Mouse (Mus musculus): ENCODE data around the gene Fam189a1. TPM values are rescaled to one million over a fixed set of nuclear protein-coding genes. Genes with fewer than 3 reads are reported as not detected.
A peak's percentile ranks its signal among the peaks of the same experiment; 100 is the strongest.

Fam189a1 gene
- polyA plus RNA-seq, 1 experiment = not detected

- no peaks in the 10 kb centered on the region for H3K9me3 ChIP-seq (replicated peaks; ENCODE audit: control insufficient read depth, insufficient read depth, low read length, poor library complexity, severe bottlenecking)
- no peak overlapping the region for H3K27ac ChIP-seq (ENCODE audit: insufficient read depth, low read length)
- no peaks in the 10 kb centered on the region for H3K36me3 ChIP-seq (ENCODE audit: control insufficient read depth, insufficient read depth, low read length, poor library complexity, severe bottlenecking)
- H3K4me3 ChIP-seq (ENCODE audit: low read depth, low read length) = no peak overlapping the region
- no peaks in the 10 kb centered on the region; the same call in 1 of the 2 replicates for H3K27me3 ChIP-seq (ENCODE audit: control insufficient read depth, insufficient read depth, low read length, poor library complexity, severe bottlenecking)
- no peak overlapping the region for H3K9ac ChIP-seq (ENCODE audit: low read depth, poor library complexity, severe bottlenecking)
- TF ChIP-seq CTCF (IDR thresholded peaks at IDR 0.05; ENCODE audit: low read depth, low read length) = no peak
- no peak for TF ChIP-seq POLR2A (IDR thresholded peaks at IDR 0.05; ENCODE audit: insufficient read depth, low read length)
- no peak for TF ChIP-seq EP300 (IDR thresholded peaks at IDR 0.05; ENCODE audit: insufficient read depth, low read depth, low read length)
- no peaks in the 10 kb centered on the region for H3K4me1 ChIP-seq (ENCODE audit: control insufficient read depth, insufficient read depth, low read length)
Observed at GRCm38 (mm10) chr7:65082778-65083091, 73.6 kb downstream of the Fam189a1 start.

- no peaks in the 10 kb centered on the region for H3K36me3 ChIP-seq (ENCODE audit: control insufficient read depth, insufficient read depth, low read length, poor library complexity, severe bottlenecking)
- H3K4me1 ChIP-seq (ENCODE audit: control insufficient read depth, insufficient read depth, low read length) = no peaks in the 10 kb centered on the region
- no peak overlapping the region for H3K4me3 ChIP-seq (ENCODE audit: low read depth, low read length)
- no peaks in the 10 kb centered on the region; the same call in 1 of the 2 replicates for H3K27me3 ChIP-seq (ENCODE audit: control insufficient read depth, insufficient read depth, low read length, poor library complexity, severe bottlenecking)
- no peaks in the 10 kb centered on the region for H3K9me3 ChIP-seq (replicated peaks; ENCODE audit: control insufficient read depth, insufficient read depth, low read length, poor library complexity, severe bottlenecking)
- no peak overlapping the region for H3K9ac ChIP-seq (ENCODE audit: low read depth, poor library complexity, severe bottlenecking)
- no peak overlapping the region for H3K27ac ChIP-seq (ENCODE audit: insufficient read depth, low read length)
- no peak for TF ChIP-seq EP300 (IDR thresholded peaks at IDR 0.05; ENCODE audit: insufficient read depth, low read depth, low read length)
Observed at GRCm38 (mm10) chr7:65081979-65082777, 74.2 kb downstream of the Fam189a1 start.

GRCm38 (mm10) chr7:65076134-65076533 lies 80.2 kb downstream of the Fam189a1 start:
- TF ChIP-seq POLR2A (IDR thresholded peaks at IDR 0.05; ENCODE audit: insufficient read depth, low read length) = no peak
- no peak for TF ChIP-seq EP300 (IDR thresholded peaks at IDR 0.05; ENCODE audit: insufficient read depth, low read depth, low read length)
- TF ChIP-seq CTCF (IDR thresholded peaks at IDR 0.05; ENCODE audit: low read depth, low read length) = no peak
- Histone ChIP-seq H3K4me3 (ENCODE audit: low read depth, low read length) (no peak overlapping the region), H3K4me1 (ENCODE audit: control insufficient read depth, insufficient read depth, low read length) (no peaks in the 10 kb centered on the region), H3K36me3 (ENCODE audit: control insufficient read depth, insufficient read depth, low read length, poor library complexity, severe bottlenecking) (no peaks in the 10 kb centered on the region), H3K9me3 (replicated peaks; ENCODE audit: control insufficient read depth, insufficient read depth, low read length, poor library complexity, severe bottlenecking) (no peaks in the 10 kb centered on the region), H3K9ac (ENCODE audit: low read depth, poor library complexity, severe bottlenecking) (no peak overlapping the region), H3K27ac (ENCODE audit: insufficient read depth, low read length) (no peak overlapping the region), H3K27me3 (ENCODE audit: control insufficient read depth, insufficient read depth, low read length, poor library complexity, severe bottlenecking) (no peaks in the 10 kb centered on the region; the same call in 1 of the 2 replicates)

- Histone ChIP-seq H3K27ac (ENCODE audit: insufficient read depth, low read length) (no peak overlapping the region), H3K4me3 (ENCODE audit: low read depth, low read length) (no peak overlapping the region), H3K36me3 (ENCODE audit: control insufficient read depth, insufficient read depth, low read length, poor library complexity, severe bottlenecking) (no peaks in the 10 kb centered on the region), H3K27me3 (ENCODE audit: control insufficient read depth, insufficient read depth, low read length, poor library complexity, severe bottlenecking) (no peaks in the 10 kb centered on the region), H3K4me1 (ENCODE audit: control insufficient read depth, insufficient read depth, low read length) (no peaks in the 10 kb centered on the region), H3K9ac (ENCODE audit: low read depth, poor library complexity, severe bottlenecking) (no peak overlapping the region), H3K9me3 (replicated peaks; ENCODE audit: control insufficient read depth, insufficient read depth, low read length, poor library complexity, severe bottlenecking) (no peaks in the 10 kb centered on the region)
- no peak for TF ChIP-seq EP300 (IDR thresholded peaks at IDR 0.05; ENCODE audit: insufficient read depth, low read depth, low read length)
- TF ChIP-seq POLR2A (IDR thresholded peaks at IDR 0.05; ENCODE audit: insufficient read depth, low read length) = no peak
- no peak for TF ChIP-seq CTCF (IDR thresholded peaks at IDR 0.05; ENCODE audit: low read depth, low read length)
Observed at GRCm38 (mm10) chr7:65074194-65074593, 82.2 kb downstream of the Fam189a1 start.

GRCm38 (mm10) chr7:65073555-65073954 lies 82.8 kb downstream of the Fam189a1 start:
- no peaks in the 10 kb centered on the region for H3K9me3 ChIP-seq (replicated peaks; ENCODE audit: control insufficient read depth, insufficient read depth, low read length, poor library complexity, severe bottlenecking)
- no peak overlapping the region for H3K9ac ChIP-seq (ENCODE audit: low read depth, poor library complexity, severe bottlenecking)
- H3K4me3 ChIP-seq (ENCODE audit: low read depth, low read length) = no peak overlapping the region
- TF ChIP-seq EP300 (IDR thresholded peaks at IDR 0.05; ENCODE audit: insufficient read depth, low read depth, low read length) (no peak), POLR2A (IDR thresholded peaks at IDR 0.05; ENCODE audit: insufficient read depth, low read length) (no peak), CTCF (IDR thresholded peaks at IDR 0.05; ENCODE audit: low read depth, low read length) (peak; percentile 83)
- H3K4me1 ChIP-seq (ENCODE audit: control insufficient read depth, insufficient read depth, low read length) = no peaks in the 10 kb centered on the region
- no peaks in the 10 kb centered on the region for H3K27me3 ChIP-seq (ENCODE audit: control insufficient read depth, insufficient read depth, low read length, poor library complexity, severe bottlenecking)
- H3K36me3 ChIP-seq (ENCODE audit: control insufficient read depth, insufficient read depth, low read length, poor library complexity, severe bottlenecking) = no peaks in the 10 kb centered on the region
- no peak overlapping the region for H3K27ac ChIP-seq (ENCODE audit: insufficient read depth, low read length)

- no peak overlapping the region for H3K4me3 ChIP-seq (ENCODE audit: low read depth, low read length)
- no peaks in the 10 kb centered on the region for H3K4me1 ChIP-seq (ENCODE audit: control insufficient read depth, insufficient read depth, low read length)
- H3K27ac ChIP-seq (ENCODE audit: insufficient read depth, low read length) = peak overlapping the region; percentile 45; the same call in 1 of the 2 replicates
- H3K36me3 ChIP-seq (ENCODE audit: control insufficient read depth, insufficient read depth, low read length, poor library complexity, severe bottlenecking) = no peaks in the 10 kb centered on the region
- no peak overlapping the region for H3K9ac ChIP-seq (ENCODE audit: low read depth, poor library complexity, severe bottlenecking)
- no peaks in the 10 kb centered on the region for H3K27me3 ChIP-seq (ENCODE audit: control insufficient read depth, insufficient read depth, low read length, poor library complexity, severe bottlenecking)
- H3K9me3 ChIP-seq (replicated peaks; ENCODE audit: control insufficient read depth, insufficient read depth, low read length, poor library complexity, severe bottlenecking) = no peaks in the 10 kb centered on the region
- TF ChIP-seq CTCF (IDR thresholded peaks at IDR 0.05; ENCODE audit: low read depth, low read length) (no peak), POLR2A (IDR thresholded peaks at IDR 0.05; ENCODE audit: insufficient read depth, low read length) (no peak), EP300 (IDR thresholded peaks at IDR 0.05; ENCODE audit: insufficient read depth, low read depth, low read length) (no peak)
Observed at GRCm38 (mm10) chr7:65066211-65066610, 90.2 kb downstream of the Fam189a1 start.

All from ES-Bruce4 (cell line).